Mouse (Mus musculus) embryonic facial prominence, embryonic 13.5 days (tissue): Measurements from ENCODE around the gene Cd68. TPM values are rescaled to one million over a fixed set of nuclear protein-coding genes. Genes with fewer than 3 reads are reported as not detected.

Experiments used
- ATAC-seq: fragments of 200-750 bp; cut with Nextera tagmentation; 2 replicates; pipeline ENCODE4 v1.8.0; 2017; ENCODE audit warnings: low read depth; ENCODE audit not compliant: insufficient number of reproducible peaks, insufficient read depth, low FRiP score, low TSS enrichment
- H3K27ac ChIP-seq: fragments of 300-500 bp; sonication (generic); 2 replicates; pipeline ENCODE4 v1.5.1; 2015; ENCODE audit warnings: moderate library complexity, mild to moderate bottlenecking, inconsistent platforms
- H3K27me3 ChIP-seq: fragments of 300-500 bp; sonication (generic); 2 replicates; pipeline ENCODE4 v1.6.1; 2015; ENCODE audit warnings: mild to moderate bottlenecking, inconsistent platforms
- H3K36me3 ChIP-seq: fragments of 300-500 bp; sonication (generic); 2 replicates; pipeline ENCODE4 v1.6.1; 2015; ENCODE audit warnings: mild to moderate bottlenecking, inconsistent platforms
- H3K4me1 ChIP-seq: fragments of 300-500 bp; sonication (generic); 2 replicates; pipeline ENCODE4 v1.6.1; 2015; ENCODE audit warnings: inconsistent platforms
- H3K4me2 ChIP-seq: fragments of 300-500 bp; sonication (generic); 2 replicates; pipeline ENCODE4 v1.6.1; 2015; ENCODE audit warnings: moderate library complexity, mild to moderate bottlenecking, inconsistent platforms
- H3K4me3 ChIP-seq: fragments of 300-500 bp; sonication (generic); 2 replicates; pipeline ENCODE4 v1.5.1; 2015; ENCODE audit warnings: mild to moderate bottlenecking, inconsistent platforms
- H3K9ac ChIP-seq: fragments of 300-500 bp; sonication (generic); 2 replicates; pipeline ENCODE4 v1.6.1; 2015; ENCODE audit warnings: mild to moderate bottlenecking, inconsistent platforms
- H3K9me3 ChIP-seq: fragments of 300-500 bp; sonication (generic); 2 replicates; pipeline ENCODE4 v1.6.1; 2016; ENCODE audit warnings: inconsistent platforms
- WGBS: fragments of 180-500 bp; shearing (Covaris S2); methylation state at CpG from one replicate; pipeline ENCODE4 v1.1.7; 2015; ENCODE audit warnings: mixed read lengths; 5-methylcytosine and 5-hydroxymethylcytosine counted together
- polyA plus RNA-seq: library from polyadenylated mRNA; unstranded; fragments of >200 nt; fragmentation: Nextera tagmentation; extraction: Ambion mirVana; gene quantifications from 2 replicates; pipeline ENCODE4 v1.2.1, GENCODE M21; 2015

The Cd68 gene
- polyA plus RNA-seq, 1 experiment from 2014 or later: 11.9 TPM

DNA sequence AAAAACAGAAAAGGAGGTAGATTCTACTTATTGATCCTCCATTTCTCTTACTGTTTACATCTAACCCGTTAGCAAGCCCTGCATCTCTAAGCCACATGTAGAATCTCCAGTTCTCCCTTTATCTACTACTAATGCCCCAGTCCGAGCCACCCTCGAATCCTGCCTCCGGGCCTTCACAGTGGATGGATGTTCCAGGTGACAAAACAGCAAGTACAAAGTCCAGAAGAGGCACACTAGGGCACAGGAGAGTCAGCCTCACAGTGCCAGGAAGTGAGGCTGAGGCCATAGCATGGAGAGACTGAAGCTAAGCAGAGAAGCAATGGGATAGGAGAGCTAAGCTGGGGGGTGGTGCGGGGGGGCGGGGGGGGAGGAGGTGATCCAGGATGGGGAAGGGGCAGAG is 26.9 kb upstream of the Cd68 start:
- Histone ChIP-seq H3K4me1 (peaks cover 12% of the 10 kb centered on the region), H3K9me3 (no peaks in the 10 kb centered on the region), H3K27me3 (no peaks in the 10 kb centered on the region), H3K4me3 (no peak overlapping the region), H3K9ac (no peak overlapping the region), H3K4me2 (no peak overlapping the region), H3K36me3 (no peaks in the 10 kb centered on the region), H3K27ac (no peak overlapping the region)
- WGBS: 88% methylated on average over 6 of the region's 6 CpGs
- no peak for ATAC-seq

DNA sequence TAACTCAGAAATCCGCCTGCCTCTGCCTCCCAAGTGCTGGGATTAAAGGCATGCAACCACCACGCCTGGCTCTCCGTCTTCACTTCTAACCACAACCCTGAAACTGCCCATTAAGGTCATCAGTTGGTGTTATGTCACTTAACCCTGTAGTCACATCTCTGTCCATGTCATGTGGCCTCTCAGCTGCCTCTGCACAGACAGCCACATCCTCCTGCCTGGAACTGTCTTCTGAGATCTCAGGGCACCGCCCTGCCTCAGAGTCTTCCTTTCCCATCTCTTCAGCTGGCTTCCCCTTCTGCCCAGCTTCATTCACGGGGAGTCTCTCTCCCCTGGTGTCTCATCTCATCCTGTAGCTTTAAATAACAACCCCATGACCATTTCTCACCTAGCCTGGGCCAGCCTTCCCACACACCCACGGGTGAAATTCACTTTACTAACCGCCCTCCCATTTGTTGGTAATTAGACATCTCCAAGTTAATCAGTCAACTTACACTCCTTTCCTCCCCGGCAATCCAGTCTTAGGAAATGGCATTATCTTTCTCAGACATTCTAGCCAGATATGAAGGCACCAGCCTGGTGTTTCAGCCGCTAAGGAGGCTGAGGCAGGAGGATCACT is 26.4 kb upstream of the Cd68 start:
- H3K27ac ChIP-seq: no peak overlapping the region
- H3K4me3 ChIP-seq: no peak overlapping the region
- H3K36me3 ChIP-seq: no peaks in the 10 kb centered on the region
- no peak overlapping the region for H3K4me2 ChIP-seq
- no peaks in the 10 kb centered on the region for H3K9me3 ChIP-seq
- 80% methylated on average over 9 of the region's 9 CpGs for WGBS
- H3K9ac ChIP-seq: no peak overlapping the region
- H3K4me1 ChIP-seq: peaks cover 12% of the 10 kb centered on the region
- ATAC-seq: no peak
- H3K27me3 ChIP-seq: no peaks in the 10 kb centered on the region

DNA sequence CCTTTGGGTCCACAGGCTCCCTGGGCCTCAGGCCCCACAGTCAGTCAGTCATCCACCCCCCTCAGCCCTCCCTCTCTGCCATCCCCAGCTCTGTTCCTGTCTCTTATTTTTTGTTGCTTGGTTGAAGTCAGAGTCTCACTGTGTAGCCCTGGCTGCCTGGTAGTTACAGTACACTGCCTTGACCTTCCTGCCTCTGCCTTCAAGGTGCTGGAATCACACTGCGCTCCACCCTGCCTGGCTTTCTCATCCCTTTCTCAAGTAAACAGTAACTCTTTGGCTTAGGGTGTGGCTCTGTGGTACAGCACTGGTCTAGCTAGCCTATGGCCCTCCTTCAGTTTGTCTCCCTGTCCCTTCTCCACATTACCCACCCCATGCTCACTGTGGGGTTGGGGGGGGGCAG is 23.9 kb upstream of the Cd68 start:
- no peak overlapping the region for H3K4me2 ChIP-seq
- H3K36me3 ChIP-seq: no peaks in the 10 kb centered on the region
- no peak for ATAC-seq
- no peak overlapping the region for H3K9ac ChIP-seq
- no peaks in the 10 kb centered on the region for H3K27me3 ChIP-seq
- H3K9me3 ChIP-seq: no peaks in the 10 kb centered on the region
- peaks cover 16% of the 10 kb centered on the region for H3K4me1 ChIP-seq
- 88% methylated on average over 1 of the region's 1 CpGs for WGBS
- no peak overlapping the region for H3K27ac ChIP-seq
- H3K4me3 ChIP-seq: no peak overlapping the region

DNA sequence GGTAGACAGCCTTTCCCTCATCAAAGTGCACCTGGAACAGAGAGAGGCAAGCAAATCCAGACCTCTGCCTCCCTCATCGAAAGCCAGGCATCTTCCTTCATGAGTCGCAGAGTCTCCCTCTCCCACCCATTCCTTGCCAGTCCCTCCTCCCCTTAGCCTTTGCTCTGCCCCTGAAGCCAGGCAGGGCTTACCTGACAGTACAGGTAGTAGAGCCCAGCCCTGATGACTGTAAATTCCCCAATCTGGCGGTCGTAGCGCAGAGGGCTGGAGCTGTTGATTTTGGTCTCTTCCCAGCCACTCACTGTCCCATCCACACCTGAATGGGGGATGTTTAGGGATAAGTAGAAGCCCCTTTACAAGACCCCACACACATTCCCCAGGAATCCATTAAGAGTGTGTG is 21.1 kb upstream of the Cd68 start:
- no peak overlapping the region for H3K4me2 ChIP-seq
- H3K4me1 ChIP-seq: peaks cover 31% of the 10 kb centered on the region
- no peaks in the 10 kb centered on the region for H3K27me3 ChIP-seq
- 44% methylated on average over 5 of the region's 5 CpGs for WGBS
- peak overlapping the region; percentile 38 for H3K9ac ChIP-seq
- H3K9me3 ChIP-seq: no peaks in the 10 kb centered on the region
- H3K4me3 ChIP-seq: no peak overlapping the region
- ATAC-seq: no peak
- H3K36me3 ChIP-seq: no peaks in the 10 kb centered on the region
- no peak overlapping the region for H3K27ac ChIP-seq

DNA sequence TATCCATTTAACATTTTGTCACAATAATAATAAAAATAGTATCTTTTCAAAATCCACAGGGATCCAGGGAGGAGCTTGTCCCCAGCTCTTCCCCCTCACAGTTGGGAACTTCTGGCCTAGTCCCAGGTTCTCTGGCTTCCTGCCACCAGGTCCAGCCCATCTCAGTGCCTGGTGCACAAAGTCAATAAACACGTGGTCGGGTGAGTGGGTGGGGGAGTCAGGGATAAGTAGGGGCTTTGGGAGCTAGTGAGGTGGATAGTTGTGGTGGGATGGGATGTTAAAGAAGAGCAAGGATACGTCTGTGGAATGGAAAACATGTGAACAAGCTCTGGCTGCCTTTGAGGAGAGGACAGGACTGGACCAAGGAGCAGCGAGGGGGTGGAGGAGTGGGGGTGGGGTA is 20.4 kb upstream of the Cd68 start:
- Histone ChIP-seq H3K27ac (no peak overlapping the region), H3K4me2 (no peak overlapping the region), H3K4me3 (no peak overlapping the region), H3K4me1 (peaks cover 31% of the 10 kb centered on the region), H3K36me3 (no peaks in the 10 kb centered on the region), H3K27me3 (no peaks in the 10 kb centered on the region), H3K9ac (no peak overlapping the region), H3K9me3 (no peaks in the 10 kb centered on the region)
- 14% methylated on average over 4 of the region's 4 CpGs for WGBS
- ATAC-seq: no peak

DNA sequence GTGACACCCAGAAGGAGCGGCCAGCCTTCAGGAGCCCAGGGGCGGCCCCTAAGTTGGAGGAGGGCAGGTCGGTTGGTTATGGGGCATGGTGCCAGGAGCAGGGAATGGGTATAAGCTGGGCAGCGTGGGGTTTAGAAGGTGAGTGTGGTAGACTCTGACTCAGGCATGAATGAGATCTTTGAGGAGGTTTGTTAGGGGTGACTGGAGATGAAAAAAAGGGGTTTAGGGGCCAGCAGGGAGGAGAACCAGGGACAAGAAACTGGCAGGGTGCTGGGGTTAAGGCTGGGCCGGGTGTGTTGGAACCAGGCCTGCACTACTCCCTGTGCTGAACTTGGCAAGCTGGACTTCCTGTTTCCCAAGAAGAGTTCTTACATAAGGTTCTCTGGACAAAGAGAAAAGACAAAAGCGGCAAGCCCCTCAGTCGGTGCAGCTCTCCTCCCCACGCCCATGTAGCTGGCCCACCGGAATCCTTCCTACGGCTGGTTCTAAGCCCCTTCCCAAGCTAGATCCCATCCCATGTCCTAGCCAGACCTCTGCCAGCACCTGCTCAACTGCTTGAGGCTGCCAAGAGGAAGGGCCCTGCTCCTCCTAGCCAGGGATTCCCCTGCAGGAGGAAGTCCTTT is 19.7 kb upstream of the Cd68 start, which contains the start of gene Tnfsf13:
Tnfsf13 (minus strand) TSS at position 259 of the 623 bp plus-strand sequence.
- no peak within 1 kb of the TSS for H3K4me2 ChIP-seq
- H3K9ac ChIP-seq: peak within 1 kb of the TSS; percentile 51
- peak within 1 kb of the TSS; percentile 22 for H3K27ac ChIP-seq
- peaks cover 36% of the 10 kb centered on the region for H3K4me1 ChIP-seq
- no peak within 1 kb of the TSS for H3K4me3 ChIP-seq
- WGBS: 79% methylated on average over 10 of the region's 10 CpGs
- no peaks in the 10 kb centered on the region for H3K9me3 ChIP-seq
- no peak for ATAC-seq
- H3K27me3 ChIP-seq: no peaks in the 10 kb centered on the region
- no peaks in the 10 kb centered on the region for H3K36me3 ChIP-seq

DNA sequence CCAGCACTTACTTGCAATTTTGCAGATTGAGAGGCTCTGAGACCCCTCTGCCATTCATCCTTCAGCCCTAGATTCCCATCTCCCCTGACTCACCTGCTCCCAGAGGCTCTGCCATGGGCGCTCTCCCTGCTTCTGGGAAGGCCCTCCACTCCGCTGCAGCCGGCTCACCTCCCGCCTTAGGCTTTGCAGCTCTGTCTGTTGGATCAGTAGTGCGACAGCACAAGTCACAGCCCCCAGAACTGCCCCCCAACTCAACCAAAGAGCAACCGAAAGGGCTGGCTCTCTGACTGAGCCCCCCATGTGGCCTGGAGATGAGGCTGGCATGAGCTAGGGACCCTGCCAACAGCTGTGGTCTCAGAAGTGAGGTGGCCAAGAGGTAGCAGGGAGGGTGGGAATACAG is 19.0 kb upstream of the Cd68 start:
- ATAC-seq: no peak
- peak overlapping the region; percentile 51 for H3K9ac ChIP-seq
- H3K27me3 ChIP-seq: no peaks in the 10 kb centered on the region
- no peaks in the 10 kb centered on the region for H3K9me3 ChIP-seq
- H3K4me1 ChIP-seq: peaks cover 43% of the 10 kb centered on the region
- H3K36me3 ChIP-seq: peaks cover 5% of the 10 kb centered on the region
- no peak overlapping the region for H3K4me3 ChIP-seq
- H3K27ac ChIP-seq: no peak overlapping the region; the same call in 1 of the 2 replicates
- no peak overlapping the region for H3K4me2 ChIP-seq
- WGBS: 81% methylated on average over 6 of the region's 6 CpGs

DNA sequence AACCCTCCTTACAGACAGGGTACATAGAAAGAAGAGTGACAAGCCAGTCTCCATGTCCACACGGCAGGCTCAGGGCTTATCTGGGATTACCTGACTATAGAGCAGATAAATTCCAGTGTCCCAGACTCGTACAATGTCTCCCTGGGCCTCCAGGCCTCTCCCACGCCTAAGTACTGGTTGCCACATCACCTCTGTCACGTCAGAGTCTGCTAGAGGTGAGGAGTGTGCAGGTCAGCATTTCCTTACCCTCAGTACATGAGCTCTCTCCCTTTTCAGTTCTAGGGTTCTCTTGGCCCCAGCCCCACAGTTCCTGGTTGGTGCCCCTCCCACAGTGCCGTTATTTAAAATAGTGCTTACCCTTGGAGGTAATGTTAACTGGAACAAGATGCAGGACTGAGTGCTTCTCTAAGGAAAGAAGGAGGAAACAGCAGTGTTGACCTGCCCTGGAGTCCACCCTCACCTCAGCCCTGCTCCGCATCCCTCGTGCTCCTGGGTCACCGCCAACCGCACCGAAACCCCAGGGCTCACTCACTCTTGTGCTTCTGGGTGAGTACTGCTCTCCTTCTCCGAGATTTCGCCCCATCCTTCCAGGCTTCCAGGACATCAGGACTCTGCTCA is 18.3 kb upstream of the Cd68 start:
- Histone ChIP-seq H3K27ac (peak overlapping the region; percentile 97; the same call in 1 of the 2 replicates), H3K36me3 (peaks cover 11% of the 10 kb centered on the region), H3K9ac (peak overlapping the region; percentile 51), H3K27me3 (no peaks in the 10 kb centered on the region), H3K4me2 (no peak overlapping the region), H3K4me3 (no peak overlapping the region), H3K4me1 (peaks cover 49% of the 10 kb centered on the region), H3K9me3 (no peaks in the 10 kb centered on the region)
- 77% methylated on average over 12 of the region's 12 CpGs for WGBS
- no peak for ATAC-seq

DNA sequence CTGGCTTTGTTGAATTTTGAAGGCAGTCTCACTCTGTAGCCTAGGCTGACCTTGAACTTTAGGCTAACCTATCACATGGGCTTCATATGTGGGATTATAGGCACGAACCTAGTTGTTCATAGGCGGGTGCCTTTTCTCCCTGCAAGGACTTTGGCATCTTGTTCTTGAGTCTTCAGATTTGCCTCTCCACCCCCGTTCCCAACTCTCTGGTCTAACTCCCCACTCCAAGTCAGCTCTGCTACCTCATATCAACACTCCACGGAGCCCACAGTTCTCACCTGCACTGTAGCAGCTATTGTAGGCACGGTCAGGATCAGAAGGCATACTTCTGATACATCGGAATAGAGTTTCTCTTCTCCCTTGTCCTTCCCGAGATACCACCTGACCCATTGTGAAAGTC is 17.6 kb upstream of the Cd68 start:
- Histone ChIP-seq H3K9me3 (no peaks in the 10 kb centered on the region), H3K27me3 (no peaks in the 10 kb centered on the region), H3K4me1 (peaks cover 54% of the 10 kb centered on the region), H3K4me2 (peak overlapping the region; percentile 93), H3K27ac (peak overlapping the region; percentile 97), H3K9ac (peak overlapping the region; percentile 92; the same call in 1 of the 2 replicates), H3K36me3 (peaks cover 16% of the 10 kb centered on the region), H3K4me3 (peak overlapping the region; percentile 81)
- ATAC-seq: no peak
- WGBS: 66% methylated on average over 7 of the region's 7 CpGs

DNA sequence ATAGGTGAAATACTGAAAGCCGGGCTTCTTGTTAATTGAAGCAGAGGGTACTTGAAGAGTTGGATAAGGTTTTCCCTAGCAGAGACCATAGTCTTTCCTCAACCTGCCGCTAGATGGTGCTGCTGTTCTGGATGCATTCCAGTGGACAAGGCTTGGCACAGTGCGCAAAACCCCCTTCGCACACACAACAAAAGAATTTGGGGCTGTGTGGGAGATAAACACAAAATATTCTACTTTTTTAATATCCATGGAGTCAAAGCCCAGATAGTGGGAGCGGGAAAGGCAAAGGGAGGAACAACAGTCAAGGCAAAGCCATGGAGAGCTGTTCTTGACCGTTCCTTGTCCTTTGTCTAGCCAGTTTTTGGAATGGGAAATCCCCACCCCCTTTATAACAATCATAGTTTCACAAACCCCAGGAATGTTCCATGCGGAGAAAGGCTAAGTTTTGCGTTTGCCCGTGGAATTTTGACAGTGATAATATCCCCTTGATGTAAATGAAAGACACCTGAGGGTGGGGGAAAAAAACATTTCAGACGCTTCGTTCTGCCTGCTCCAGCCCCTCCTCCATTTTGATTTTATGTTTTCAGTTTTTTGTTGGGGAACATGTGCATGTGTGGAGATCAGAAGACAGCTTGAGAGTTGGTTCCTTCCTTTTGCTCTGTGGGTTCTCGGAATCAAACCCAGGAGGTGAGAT is 17.0 kb upstream of the Cd68 start:
- H3K9ac ChIP-seq: peak overlapping the region; percentile 92
- peak overlapping the region; percentile 97 for H3K27ac ChIP-seq
- H3K4me1 ChIP-seq: peaks cover 54% of the 10 kb centered on the region
- H3K9me3 ChIP-seq: no peaks in the 10 kb centered on the region
- no peak for ATAC-seq
- H3K4me2 ChIP-seq: peak overlapping the region; percentile 93
- H3K36me3 ChIP-seq: peaks cover 22% of the 10 kb centered on the region
- peak overlapping the region; percentile 81 for H3K4me3 ChIP-seq
- WGBS: 8% methylated on average over 12 of the region's 12 CpGs
- H3K27me3 ChIP-seq: no peaks in the 10 kb centered on the region

DNA sequence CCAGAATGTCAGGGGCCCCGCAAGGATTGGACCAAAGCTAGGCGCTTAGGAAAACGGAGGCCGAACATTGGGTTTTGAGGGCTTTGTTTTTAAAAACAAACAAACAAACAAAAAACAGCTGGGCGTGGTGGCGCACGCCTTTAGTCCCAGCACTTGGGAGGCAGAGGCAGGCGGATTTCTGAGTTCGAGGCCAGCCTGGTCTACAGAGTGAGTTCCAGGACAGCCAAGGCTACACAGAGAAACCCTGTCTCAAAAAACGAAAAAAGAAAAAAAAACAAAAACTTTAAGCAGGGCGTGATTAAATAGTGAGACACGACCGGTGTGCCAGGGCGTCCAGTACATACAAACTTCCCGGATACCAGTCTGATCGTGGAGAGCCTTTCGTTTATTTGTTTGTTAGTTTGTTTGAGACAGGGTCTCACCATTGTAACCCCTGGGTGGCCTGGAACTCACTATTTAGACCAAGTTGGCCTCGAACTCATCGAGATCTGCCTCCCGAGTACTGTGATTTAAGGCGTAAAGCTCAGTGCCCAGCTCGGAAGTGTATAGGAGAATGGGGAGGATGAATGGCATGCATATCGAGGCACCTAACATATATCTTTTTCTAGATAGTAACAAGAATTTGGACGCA is 16.4 kb upstream of the Cd68 start:
- Histone ChIP-seq H3K9ac (peak overlapping the region; percentile 92), H3K4me3 (peak overlapping the region; percentile 81), H3K4me1 (peaks cover 54% of the 10 kb centered on the region), H3K9me3 (no peaks in the 10 kb centered on the region), H3K27me3 (no peaks in the 10 kb centered on the region), H3K4me2 (peak overlapping the region; percentile 93), H3K27ac (peak overlapping the region; percentile 97), H3K36me3 (peaks cover 29% of the 10 kb centered on the region)
- no peak for ATAC-seq
- 26% methylated on average over 24 of the region's 24 CpGs for WGBS
